Mouse (Mus musculus) A20 (cell line): Measurements from ENCODE around the gene Exoc2.
A peak's percentile ranks its signal among the peaks of the same experiment; 100 is the strongest.

Experiments
- DNase-seq: peaks from one replicate; pipeline ENCODE4 v3.0.0-alpha.2; 2011; ENCODE audit warnings: low read depth, low spot score

Gene Exoc2

DNA sequence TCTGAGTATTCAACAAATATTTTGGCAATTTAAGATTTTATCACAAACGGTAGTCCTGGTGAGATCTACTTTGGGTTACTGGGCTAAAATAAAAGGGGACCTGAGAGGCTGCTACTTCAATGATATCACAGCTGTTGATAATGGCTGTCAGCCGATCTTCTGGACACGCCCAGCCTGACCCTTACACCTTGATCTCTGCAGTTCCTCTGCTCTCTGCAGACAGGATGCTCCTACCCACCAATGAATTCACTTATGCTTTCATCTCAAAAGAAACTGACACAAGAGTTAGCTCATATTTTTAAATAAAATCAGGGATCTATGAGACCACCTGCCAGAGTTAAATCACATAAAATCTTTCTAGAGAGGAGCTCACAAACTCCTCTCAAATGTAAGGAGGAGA is 149.0 kb downstream of the Exoc2 start:
- DNase-seq = no peak

GRCm38 (mm10) chr13:30820555-30820954 is 153.3 kb downstream of the Exoc2 start:
- no peak for DNase-seq

DNA sequence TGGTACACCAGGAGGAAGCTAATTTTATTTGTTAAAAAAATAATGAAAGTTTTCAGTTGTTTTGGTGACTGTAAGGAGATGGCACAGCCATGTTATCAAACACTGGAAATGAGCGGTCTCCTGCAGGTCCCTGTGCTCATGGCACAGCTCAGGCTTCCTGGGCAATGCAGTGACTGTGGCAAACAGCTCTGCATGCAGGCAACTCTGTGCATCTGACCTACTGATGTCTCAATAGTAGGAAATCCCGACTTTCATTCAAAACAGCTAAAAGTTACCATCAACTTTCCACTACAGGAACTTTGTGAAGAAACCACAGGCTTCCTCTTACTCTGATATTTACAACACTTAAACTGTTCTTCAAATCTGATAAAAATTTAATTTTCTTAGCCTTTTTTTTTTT is 154.0 kb downstream of the Exoc2 start:
- no peak for DNase-seq

- no peak for DNase-seq
Measured at GRCm38 (mm10) chr13:30817436-30817835, 156.5 kb downstream of the Exoc2 start.

- no peak for DNase-seq
Measured at GRCm38 (mm10) chr13:30814256-30814655, 159.6 kb downstream of the Exoc2 start.

- no peak for DNase-seq
Measured at GRCm38 (mm10) chr13:30813464-30813863, 160.4 kb downstream of the Exoc2 start.

DNA sequence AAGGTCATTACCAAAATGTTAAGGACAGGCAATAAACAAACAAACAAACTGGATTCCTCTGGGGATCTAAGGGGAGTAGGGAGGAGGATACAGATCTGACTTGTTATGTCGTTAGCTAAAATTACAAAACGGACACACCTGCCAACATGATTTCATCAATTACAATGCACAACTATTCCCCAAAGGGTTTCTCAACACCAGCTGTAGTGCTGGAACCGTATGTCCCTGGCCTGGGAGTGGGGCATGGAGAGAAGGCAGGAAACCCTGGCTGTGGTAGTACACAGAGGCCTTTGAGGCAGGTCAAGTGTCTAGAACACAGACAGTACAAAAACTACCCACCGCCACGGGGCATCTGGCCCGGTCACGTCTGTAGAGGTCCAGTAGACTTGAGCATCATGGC is 164.7 kb downstream of the Exoc2 start:
- no peak for DNase-seq

DNA sequence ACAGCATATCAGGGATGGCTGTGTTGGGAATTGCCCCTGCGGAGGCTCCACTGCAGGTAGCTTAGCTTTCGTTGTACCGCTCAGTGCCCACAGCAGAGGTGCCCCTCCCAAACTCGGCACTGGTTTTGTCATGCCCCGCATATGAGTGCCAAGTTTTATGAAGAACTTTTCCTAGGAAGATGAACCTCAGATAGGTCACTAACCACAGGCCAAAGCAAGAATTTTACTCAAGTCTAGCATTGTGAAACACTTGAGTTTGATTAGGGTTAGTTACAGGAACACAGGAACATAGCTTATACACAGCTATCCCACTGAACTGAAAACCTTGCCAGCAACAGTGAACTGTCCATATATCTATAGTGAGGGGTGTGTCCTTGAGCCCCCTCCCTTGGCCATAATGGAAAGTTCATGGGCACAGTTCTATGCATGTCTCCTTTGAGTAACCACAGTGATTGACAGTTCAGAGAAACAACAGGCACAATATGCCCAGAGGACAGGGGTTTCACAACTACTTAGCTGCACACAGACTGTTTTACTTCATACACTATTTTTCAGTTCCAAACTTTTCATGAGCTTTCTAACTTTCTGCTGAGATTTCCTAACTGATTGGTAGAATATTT is 171.4 kb downstream of the Exoc2 start:
- no peak for DNase-seq

DNA sequence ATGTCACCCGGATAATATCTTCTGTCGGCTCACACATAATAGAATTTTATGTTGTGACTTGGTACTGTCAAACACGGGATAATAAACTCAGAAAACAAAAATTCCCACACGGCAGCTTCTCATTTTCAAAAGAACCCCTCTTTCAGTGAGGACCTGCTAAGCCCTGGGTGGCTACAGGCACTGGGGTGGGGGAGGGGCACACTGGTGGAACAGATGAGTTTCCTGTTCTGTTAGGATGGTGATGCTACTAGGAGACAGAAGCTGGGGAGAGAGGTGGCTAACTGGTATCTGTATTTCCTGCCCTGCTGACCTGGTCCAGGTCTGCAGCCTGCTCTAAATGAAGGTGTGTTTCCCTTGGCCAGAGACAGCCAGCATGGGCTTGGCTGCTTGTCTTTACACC is 172.0 kb downstream of the Exoc2 start:
- no peak for DNase-seq

- no peak for DNase-seq
Measured at GRCm38 (mm10) chr13:30795960-30796359, 177.9 kb downstream of the Exoc2 start.

GRCm38 (mm10) chr13:30793616-30794015 is 180.3 kb downstream of the Exoc2 start:
- DNase-seq = no peak

- no peak for DNase-seq
Measured at GRCm38 (mm10) chr13:30793196-30793595, 180.7 kb downstream of the Exoc2 start.

DNA sequence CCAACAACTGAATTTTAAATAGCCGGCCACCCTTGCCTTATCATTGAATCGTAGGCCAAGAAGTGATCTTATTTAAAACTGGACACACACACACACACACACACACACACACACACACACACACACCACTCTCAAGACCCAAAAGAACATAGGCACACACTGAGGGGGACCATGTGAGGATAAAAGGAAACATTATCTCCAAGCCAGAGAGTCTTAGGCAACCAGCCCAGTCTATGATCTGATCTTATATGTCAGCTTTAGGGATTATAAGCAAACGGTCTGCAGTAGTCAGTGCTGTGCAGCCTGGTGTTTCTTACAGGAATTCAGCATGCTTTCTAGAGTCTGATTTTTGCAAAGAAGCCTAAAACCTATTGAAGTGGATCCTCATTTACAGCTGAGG is 181.2 kb downstream of the Exoc2 start:
- no peak for DNase-seq

GRCm38 (mm10) chr13:30792308-30792707 is 181.6 kb downstream of the Exoc2 start:
- DNase-seq = no peak

DNA sequence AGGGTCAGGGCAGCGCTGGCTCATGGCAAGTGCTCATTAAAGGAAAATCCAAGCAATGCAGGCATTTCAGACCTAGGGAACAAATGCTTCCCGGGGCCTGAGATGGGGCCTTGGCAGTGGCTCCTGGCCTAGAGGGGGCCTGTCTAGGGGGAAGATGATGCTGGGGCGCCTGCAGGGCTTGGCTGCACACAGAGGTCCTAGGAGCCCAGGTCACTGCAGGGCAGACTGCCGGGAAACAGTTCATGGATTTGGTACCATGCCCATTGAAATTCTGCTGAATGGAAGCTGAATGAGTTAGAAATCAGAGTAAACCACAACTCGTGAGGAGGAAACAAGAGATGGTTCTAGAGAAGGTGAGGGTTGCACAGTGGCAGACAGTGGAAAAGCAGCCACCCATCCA is 183.9 kb downstream of the Exoc2 start:
- no peak for DNase-seq

- no peak for DNase-seq
Measured at GRCm38 (mm10) chr13:30788421-30788820, 185.5 kb downstream of the Exoc2 start.

DNA sequence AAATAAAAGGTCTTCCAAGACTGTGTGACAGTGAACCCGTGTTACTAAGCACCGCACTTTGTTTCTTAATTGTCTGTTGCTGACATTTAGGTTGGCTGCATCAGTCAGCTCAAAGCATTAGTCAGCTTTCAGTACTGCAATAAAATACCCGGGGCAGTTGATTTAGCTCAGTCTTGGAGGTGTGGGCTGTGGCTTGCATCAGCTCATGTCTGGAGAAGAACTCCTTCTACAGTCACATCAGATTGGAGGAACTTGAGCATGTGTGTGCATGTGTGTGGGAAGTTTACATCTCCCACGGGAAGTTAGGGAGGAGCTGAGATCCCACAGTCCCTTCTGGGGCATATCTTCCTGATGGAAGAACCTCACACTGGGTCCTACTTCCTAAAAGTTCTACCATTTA is 185.9 kb downstream of the Exoc2 start:
- no peak for DNase-seq

- no peak for DNase-seq
Measured at GRCm38 (mm10) chr13:30787556-30787955, 186.3 kb downstream of the Exoc2 start.

DNA sequence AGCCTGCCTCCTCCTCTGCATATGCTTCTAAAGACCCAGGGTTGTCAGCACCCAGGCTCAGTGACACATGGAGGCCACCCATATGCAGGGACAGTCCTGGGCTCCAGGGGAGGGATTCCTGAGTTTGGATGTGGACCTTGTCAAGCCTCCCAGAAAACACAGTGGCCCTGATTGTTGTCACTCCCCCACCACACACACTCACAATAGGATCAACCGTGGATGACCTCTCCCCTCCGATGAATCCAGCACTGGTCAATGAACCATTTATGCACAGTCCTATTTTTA is 186.9 kb downstream of the Exoc2 start:
- DNase-seq = no peak

DNA sequence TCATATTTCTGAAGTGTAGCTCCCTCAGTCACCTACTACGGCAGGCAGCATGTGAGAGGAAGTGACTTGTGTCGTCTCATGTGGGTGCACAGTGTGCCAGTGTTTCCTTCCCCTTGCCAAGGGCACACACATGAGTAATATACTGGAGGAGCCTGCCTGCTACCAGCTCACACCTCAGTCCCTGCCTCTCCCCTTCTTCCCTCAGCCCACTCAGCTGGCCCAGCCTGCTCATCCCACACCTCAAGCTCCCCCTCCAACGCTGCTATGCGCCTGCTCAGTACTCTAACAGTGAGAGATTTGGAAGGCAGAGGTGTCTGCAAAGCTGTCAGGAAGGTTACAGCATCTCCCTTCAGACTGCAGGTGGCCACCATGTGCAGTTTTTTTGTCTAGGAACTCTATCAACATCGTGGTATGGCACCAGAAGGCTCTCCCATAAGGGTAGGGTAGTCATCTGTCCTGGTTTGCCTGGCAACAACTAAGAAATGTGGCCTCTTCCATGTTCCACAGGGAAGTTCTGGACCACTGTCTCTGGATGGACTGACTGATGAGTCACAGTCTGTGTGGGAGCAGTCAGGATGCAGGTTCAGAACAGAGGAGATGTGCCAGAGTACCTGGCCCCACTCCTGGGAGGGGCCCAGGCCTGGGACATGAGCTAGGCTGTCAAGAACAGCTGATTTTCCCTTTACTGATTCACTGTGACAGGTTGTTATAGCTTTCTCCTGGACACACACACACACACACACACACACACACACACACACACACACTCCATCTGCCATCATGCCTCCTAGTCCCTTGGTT is 187.5 kb downstream of the Exoc2 start:
- peak; percentile 44 for DNase-seq

- DNase-seq = no peak
Measured at GRCm38 (mm10) chr13:30785423-30786040, 188.4 kb downstream of the Exoc2 start.

DNA sequence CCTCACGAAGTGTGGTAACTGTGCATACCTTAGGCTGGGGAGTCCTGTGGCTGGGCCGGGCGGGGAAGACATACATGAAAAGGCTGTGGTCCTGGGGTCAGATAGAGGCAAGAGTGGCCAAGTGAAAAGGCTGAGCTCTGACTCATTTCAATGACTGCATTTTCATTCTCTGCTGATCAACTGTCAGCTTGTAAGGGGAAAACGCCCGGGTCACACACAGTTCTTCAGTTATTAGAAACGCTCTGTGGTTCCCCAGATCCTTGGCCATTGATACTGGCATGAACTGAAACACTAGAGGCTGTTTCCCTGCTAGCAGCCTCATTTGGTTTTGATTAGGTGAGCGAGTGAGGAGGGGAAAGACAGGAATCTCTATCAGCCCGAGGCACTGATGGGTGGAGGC is 191.5 kb downstream of the Exoc2 start:
- no peak for DNase-seq

DNA sequence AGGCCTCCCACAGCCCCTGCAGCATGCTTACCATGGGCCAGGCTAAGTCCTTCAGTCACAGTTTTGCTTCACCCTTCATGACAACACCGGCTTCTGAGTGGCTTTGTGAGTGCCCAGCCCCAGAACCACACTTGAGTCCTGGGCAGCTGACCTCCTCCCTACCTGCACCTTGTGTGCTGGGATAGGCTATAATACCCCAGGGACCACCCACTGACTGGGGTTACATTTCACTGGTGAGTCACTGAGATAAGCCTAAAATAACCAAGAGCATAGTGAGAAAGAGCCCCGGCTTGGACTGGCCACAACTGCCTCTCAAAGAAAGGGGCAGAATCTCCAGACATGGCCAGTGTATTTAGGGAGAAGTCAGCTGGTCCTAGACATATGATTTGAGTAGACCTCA is 192.0 kb downstream of the Exoc2 start:
- no peak for DNase-seq
